Mouse (Mus musculus): ENCODE measurements around the gene Mgll. TPM values are rescaled to one million over a fixed set of nuclear protein-coding genes. Genes with fewer than 3 reads are reported as not detected.

The Mgll gene
- polyA plus RNA-seq, 1 experiment from 2014 or later: 104 TPM

DNA sequence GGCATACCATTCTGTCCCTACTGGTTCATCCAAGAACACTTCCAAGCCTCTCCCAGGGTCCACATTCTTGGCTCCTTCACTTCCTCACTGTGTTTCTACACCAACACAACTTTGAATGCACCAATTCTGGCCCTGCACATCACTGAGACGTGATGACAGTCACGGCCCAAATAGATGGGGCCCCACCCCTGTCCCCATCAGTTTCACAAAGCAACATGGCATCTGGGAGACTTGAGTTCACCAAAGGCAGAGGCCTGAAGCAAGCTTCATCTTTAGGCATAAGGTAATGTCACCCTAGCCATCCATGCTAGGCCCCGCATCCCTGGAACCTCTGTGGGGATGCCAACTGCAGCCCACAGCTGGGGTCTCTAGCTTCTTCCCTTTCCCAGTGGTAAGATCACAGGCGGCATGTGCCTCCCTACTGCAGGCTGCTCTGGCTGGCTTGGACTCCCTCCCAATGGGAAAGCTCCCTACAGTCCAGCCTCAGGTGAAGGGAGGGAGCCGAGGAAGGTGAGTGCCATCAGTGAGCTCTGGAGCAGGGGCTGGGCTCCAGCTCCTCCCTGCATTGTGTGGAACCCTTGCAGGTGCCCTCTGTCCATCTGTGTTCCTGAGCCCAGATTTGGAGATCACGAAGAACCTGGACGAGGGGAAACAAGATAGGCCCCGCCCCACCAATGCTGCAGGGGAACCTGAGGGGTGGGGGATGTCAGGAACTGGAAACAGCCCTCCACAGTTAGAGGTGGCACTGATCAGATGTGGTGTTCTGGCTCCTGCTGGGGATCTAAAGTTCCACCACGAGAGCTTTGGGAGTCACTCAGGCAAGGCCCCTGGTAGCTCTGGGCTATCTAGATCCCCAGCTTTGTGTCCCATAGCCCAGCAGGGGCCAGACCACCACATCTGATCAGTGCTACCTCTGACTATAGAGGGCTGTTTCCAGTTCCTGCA, 119.8 kb downstream of the Mgll start:
- ATAC-seq (ENCODE audit: insufficient number of reproducible peaks, insufficient read depth, low FRiP score, low read depth): no peak
- Histone ChIP-seq H3K9ac (replicated peaks; ENCODE audit: low read depth, low read length) (no peak overlapping the region), H3K4me2 (replicated peaks; ENCODE audit: low read depth, low read length) (no peak overlapping the region), H3K4me3 (ENCODE audit: low read depth, low read length) (no peak overlapping the region), H3K27me3 (ENCODE audit: control insufficient read depth, insufficient read depth, low read length) (no peaks in the 10 kb centered on the region), H3K36me3 (ENCODE audit: control insufficient read depth, insufficient read depth, low read length) (peaks cover 5% of the 10 kb centered on the region), H3K27ac (ENCODE audit: low read length) (no peak overlapping the region), H3K9me3 (ENCODE audit: control insufficient read depth, low read depth, low read length) (no peaks in the 10 kb centered on the region), H3K4me1 (ENCODE audit: control insufficient read depth, insufficient read depth, low read length) (peaks cover 17% of the 10 kb centered on the region)
- 83% methylated on average over 9 of the region's 9 CpGs for WGBS

DNA sequence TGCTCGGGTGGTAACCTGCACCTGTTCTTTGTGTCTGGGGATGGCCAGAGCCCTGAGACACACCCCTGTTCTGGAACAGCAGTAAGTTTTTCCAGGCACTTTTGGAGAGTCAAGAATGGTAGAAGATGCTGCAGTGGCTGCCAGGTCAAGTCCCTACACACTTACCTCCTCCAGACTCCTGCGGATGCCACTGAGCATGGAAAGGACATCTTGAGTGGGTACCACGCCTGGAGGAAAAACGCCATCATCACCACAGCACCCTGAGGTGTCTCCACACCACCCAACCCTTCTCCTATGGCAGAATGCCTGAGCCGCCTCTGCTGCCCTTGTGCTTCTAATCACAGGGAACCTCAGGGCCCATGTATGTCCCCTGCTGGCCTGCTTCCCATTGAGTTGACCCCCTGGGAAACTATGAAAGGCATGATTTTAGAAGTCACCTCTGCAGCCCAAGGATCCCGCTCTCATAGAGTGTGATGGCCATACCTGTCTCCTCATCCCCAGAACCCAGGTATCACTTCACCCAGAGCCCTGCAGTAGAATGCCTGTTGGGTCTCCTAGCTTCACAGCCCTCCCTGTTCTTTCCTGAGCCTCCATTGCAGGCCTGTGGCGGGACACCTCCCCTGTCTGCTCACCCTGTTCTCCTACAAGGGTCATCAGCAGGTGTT, 120.8 kb downstream of the Mgll start:
- 89% methylated on average over 7 of the region's 7 CpGs for WGBS
- no peak for ATAC-seq (ENCODE audit: insufficient number of reproducible peaks, insufficient read depth, low FRiP score, low read depth)
- Histone ChIP-seq H3K4me2 (replicated peaks; ENCODE audit: low read depth, low read length) (no peak overlapping the region), H3K4me1 (ENCODE audit: control insufficient read depth, insufficient read depth, low read length) (peaks cover 17% of the 10 kb centered on the region), H3K27me3 (ENCODE audit: control insufficient read depth, insufficient read depth, low read length) (no peaks in the 10 kb centered on the region), H3K9me3 (ENCODE audit: control insufficient read depth, low read depth, low read length) (no peaks in the 10 kb centered on the region), H3K27ac (ENCODE audit: low read length) (no peak overlapping the region), H3K36me3 (ENCODE audit: control insufficient read depth, insufficient read depth, low read length) (no peaks in the 10 kb centered on the region; the same call in 1 of the 2 replicates), H3K9ac (replicated peaks; ENCODE audit: low read depth, low read length) (no peak overlapping the region), H3K4me3 (ENCODE audit: low read depth, low read length) (no peak overlapping the region)

DNA sequence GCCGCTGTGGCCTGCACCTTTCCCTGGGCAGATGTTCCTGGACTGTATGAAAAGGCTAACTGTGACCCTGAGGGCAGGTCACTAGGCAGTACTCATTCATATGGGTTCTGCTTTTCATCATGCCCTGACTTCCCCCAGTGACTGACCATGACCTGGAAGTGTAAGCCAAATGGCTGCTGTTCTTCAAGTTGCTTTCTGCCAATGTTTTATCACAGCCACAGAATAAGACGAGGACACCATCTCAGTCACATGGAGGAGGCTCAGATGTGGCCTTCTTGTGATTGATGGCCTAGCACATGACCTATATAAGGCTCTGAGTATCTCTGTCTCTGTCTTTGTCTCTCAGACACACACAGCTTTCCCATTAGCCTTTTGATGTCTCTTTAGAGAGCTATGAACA, 123.4 kb downstream of the Mgll start:
- Histone ChIP-seq H3K4me3 (ENCODE audit: low read depth, low read length) (no peak overlapping the region), H3K27me3 (ENCODE audit: control insufficient read depth, insufficient read depth, low read length) (no peaks in the 10 kb centered on the region), H3K4me2 (replicated peaks; ENCODE audit: low read depth, low read length) (no peak overlapping the region), H3K36me3 (ENCODE audit: control insufficient read depth, insufficient read depth, low read length) (no peaks in the 10 kb centered on the region; the same call in 1 of the 2 replicates), H3K9ac (replicated peaks; ENCODE audit: low read depth, low read length) (no peak overlapping the region), H3K27ac (ENCODE audit: low read length) (no peak overlapping the region), H3K4me1 (ENCODE audit: control insufficient read depth, insufficient read depth, low read length) (peaks cover 9% of the 10 kb centered on the region; the same call in 1 of the 2 replicates), H3K9me3 (ENCODE audit: control insufficient read depth, low read depth, low read length) (no peaks in the 10 kb centered on the region)
- WGBS: 54% methylated on average over 2 of the region's 2 CpGs
- ATAC-seq (ENCODE audit: insufficient number of reproducible peaks, insufficient read depth, low FRiP score, low read depth): no peak

DNA sequence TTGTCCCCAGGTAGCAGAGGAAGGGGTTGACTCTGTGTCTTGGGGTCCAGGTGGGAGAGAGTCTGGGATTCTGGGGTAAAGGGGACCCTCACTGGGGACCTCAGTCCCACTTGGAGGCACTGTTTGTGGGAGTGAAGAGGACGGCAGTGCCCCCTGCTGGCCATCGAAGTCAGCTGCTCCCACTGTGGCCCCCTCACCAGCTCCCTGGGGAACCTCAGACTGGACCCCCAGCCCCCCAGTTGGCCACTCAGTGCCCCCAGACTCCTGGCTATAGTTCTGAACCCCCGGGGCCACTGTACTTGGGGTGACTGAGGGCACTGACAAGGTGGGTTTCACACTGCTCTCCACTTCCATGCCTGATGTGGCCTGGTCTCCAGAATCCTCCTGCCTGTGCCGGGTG, 125.1 kb downstream of the Mgll start:
- no peak overlapping the region for H3K27ac ChIP-seq (ENCODE audit: low read length)
- no peaks in the 10 kb centered on the region for H3K4me1 ChIP-seq (ENCODE audit: control insufficient read depth, insufficient read depth, low read length)
- H3K4me2 ChIP-seq (replicated peaks; ENCODE audit: low read depth, low read length): no peak overlapping the region
- no peak overlapping the region for H3K4me3 ChIP-seq (ENCODE audit: low read depth, low read length)
- ATAC-seq (ENCODE audit: insufficient number of reproducible peaks, insufficient read depth, low FRiP score, low read depth): no peak
- no peaks in the 10 kb centered on the region; the same call in 1 of the 2 replicates for H3K36me3 ChIP-seq (ENCODE audit: control insufficient read depth, insufficient read depth, low read length)
- no peaks in the 10 kb centered on the region for H3K9me3 ChIP-seq (ENCODE audit: control insufficient read depth, low read depth, low read length)
- no peaks in the 10 kb centered on the region for H3K27me3 ChIP-seq (ENCODE audit: control insufficient read depth, insufficient read depth, low read length)
- WGBS: 54% methylated on average over 4 of the region's 4 CpGs
- no peak overlapping the region for H3K9ac ChIP-seq (replicated peaks; ENCODE audit: low read depth, low read length)

DNA sequence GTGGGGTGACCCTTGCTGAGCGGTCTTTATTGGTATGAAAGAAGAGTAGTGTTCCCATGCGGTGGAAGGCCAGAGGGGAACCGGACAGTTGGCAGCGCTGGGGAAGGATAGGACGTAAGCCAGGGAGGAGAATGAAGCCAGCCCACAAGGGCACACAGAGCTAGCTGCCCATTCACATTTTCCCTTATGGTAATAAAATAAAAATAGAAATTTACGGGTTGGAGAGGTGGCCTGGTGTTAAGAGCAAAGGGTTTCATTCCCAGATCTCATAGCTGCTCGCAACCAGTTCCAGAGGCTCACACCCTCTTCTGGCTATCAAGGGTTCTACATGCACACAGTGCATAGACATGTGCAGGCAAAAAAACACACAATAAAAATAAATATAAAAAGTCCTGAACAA, 125.8 kb downstream of the Mgll start:
- WGBS: 90% methylated on average over 7 of the region's 7 CpGs
- Histone ChIP-seq H3K9ac (replicated peaks; ENCODE audit: low read depth, low read length) (no peak overlapping the region), H3K9me3 (ENCODE audit: control insufficient read depth, low read depth, low read length) (no peaks in the 10 kb centered on the region), H3K4me3 (ENCODE audit: low read depth, low read length) (no peak overlapping the region), H3K4me2 (replicated peaks; ENCODE audit: low read depth, low read length) (no peak overlapping the region), H3K36me3 (ENCODE audit: control insufficient read depth, insufficient read depth, low read length) (no peaks in the 10 kb centered on the region; the same call in 1 of the 2 replicates), H3K27me3 (ENCODE audit: control insufficient read depth, insufficient read depth, low read length) (no peaks in the 10 kb centered on the region), H3K27ac (ENCODE audit: low read length) (no peak overlapping the region), H3K4me1 (ENCODE audit: control insufficient read depth, insufficient read depth, low read length) (no peaks in the 10 kb centered on the region)
- ATAC-seq (ENCODE audit: insufficient number of reproducible peaks, insufficient read depth, low FRiP score, low read depth): no peak

DNA sequence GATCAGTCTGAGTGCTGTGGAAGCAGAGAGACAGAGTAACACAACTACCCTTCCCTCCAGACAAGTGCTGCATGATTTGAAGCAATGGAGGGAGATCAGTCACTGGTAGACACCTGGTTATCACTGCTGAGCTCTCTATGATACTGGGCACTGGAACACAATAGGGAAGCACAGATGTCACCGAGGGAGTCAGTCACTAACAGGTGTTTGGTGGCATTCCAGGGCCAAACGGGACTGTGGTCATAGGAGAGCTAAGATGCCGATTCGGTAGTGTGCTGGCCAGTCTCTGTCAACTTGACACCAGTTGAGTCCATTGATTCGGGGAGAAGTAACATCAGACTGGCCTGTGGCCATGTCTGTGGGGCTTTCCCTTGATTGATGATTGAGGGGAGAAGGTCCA, 130.3 kb downstream of the Mgll start:
- Histone ChIP-seq H3K4me1 (ENCODE audit: control insufficient read depth, insufficient read depth, low read length) (no peaks in the 10 kb centered on the region), H3K36me3 (ENCODE audit: control insufficient read depth, insufficient read depth, low read length) (no peaks in the 10 kb centered on the region; the same call in 1 of the 2 replicates), H3K27me3 (ENCODE audit: control insufficient read depth, insufficient read depth, low read length) (no peaks in the 10 kb centered on the region), H3K9ac (replicated peaks; ENCODE audit: low read depth, low read length) (no peak overlapping the region), H3K4me2 (replicated peaks; ENCODE audit: low read depth, low read length) (no peak overlapping the region), H3K9me3 (ENCODE audit: control insufficient read depth, low read depth, low read length) (no peaks in the 10 kb centered on the region), H3K4me3 (ENCODE audit: low read depth, low read length) (no peak overlapping the region), H3K27ac (ENCODE audit: low read length) (no peak overlapping the region)
- WGBS: 71% methylated on average over 5 of the region's 5 CpGs
- ATAC-seq (ENCODE audit: insufficient number of reproducible peaks, insufficient read depth, low FRiP score, low read depth): no peak

DNA sequence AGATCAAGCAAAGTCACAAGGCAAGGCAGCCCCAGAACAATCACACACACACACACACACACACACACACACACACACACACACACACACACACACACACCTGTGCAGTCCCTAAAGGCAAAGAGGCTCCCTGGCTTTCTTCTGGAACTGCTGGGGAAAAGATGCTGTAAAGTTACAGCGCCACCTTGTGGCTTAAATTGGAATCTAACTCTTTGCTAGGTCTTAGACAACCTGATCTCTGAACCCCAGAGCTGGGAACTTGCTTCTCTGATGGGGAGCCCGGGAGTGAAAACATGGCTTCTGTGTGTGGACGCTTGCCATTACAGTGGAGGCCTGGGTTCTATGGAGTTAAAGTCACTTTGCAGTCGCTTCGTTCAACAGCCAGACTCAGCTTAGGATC, 131.4 kb downstream of the Mgll start:
- Histone ChIP-seq H3K4me2 (replicated peaks; ENCODE audit: low read depth, low read length) (no peak overlapping the region), H3K4me1 (ENCODE audit: control insufficient read depth, insufficient read depth, low read length) (no peaks in the 10 kb centered on the region), H3K9me3 (ENCODE audit: control insufficient read depth, low read depth, low read length) (no peaks in the 10 kb centered on the region), H3K27me3 (ENCODE audit: control insufficient read depth, insufficient read depth, low read length) (no peaks in the 10 kb centered on the region), H3K4me3 (ENCODE audit: low read depth, low read length) (no peak overlapping the region), H3K9ac (replicated peaks; ENCODE audit: low read depth, low read length) (no peak overlapping the region), H3K36me3 (ENCODE audit: control insufficient read depth, insufficient read depth, low read length) (no peaks in the 10 kb centered on the region), H3K27ac (ENCODE audit: low read length) (no peak overlapping the region)
- 22% methylated on average over 5 of the region's 5 CpGs for WGBS
- ATAC-seq (ENCODE audit: insufficient number of reproducible peaks, insufficient read depth, low FRiP score, low read depth): no peak

DNA sequence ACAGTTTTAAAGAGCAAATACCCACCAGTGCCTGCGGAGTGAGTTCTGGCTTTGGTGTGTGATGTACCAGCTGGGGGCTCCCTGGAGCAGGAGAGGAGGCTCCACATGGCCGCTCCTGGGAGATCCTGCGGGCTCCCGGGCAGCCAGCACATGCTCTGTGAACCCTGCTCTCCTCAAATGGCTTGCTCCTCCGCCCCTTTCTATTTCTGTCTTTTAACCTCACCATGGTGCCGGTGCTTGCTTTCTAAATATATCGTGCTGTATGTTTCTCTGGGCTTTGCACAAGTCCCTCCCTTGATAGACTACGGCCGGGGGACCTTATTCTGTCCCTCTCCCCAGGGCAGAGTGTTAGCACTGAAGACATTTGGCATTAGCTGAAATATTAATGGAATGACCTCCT, 133.0 kb downstream of the Mgll start:
- Histone ChIP-seq H3K9ac (replicated peaks; ENCODE audit: low read depth, low read length) (no peak overlapping the region), H3K27me3 (ENCODE audit: control insufficient read depth, insufficient read depth, low read length) (no peaks in the 10 kb centered on the region), H3K9me3 (ENCODE audit: control insufficient read depth, low read depth, low read length) (no peaks in the 10 kb centered on the region), H3K4me1 (ENCODE audit: control insufficient read depth, insufficient read depth, low read length) (no peaks in the 10 kb centered on the region), H3K4me3 (ENCODE audit: low read depth, low read length) (no peak overlapping the region), H3K27ac (ENCODE audit: low read length) (no peak overlapping the region), H3K36me3 (ENCODE audit: control insufficient read depth, insufficient read depth, low read length) (peaks cover 3% of the 10 kb centered on the region; the same call in 1 of the 2 replicates), H3K4me2 (replicated peaks; ENCODE audit: low read depth, low read length) (no peak overlapping the region)
- 37% methylated on average over 9 of the region's 9 CpGs for WGBS
- no peak for ATAC-seq (ENCODE audit: insufficient number of reproducible peaks, insufficient read depth, low FRiP score, low read depth)
